Mouse (Mus musculus) kidney, adult 8-10 months (tissue): ENCODE measurements at regions not wholly inside any gene's neighbourhood (a gene's known extent, or its start where the extent isn't known, plus 50 kb on each side); places are given as distances from the start of the nearest gene placed in this dataset.
"Not testable (repeated sequence)": the region's sequence is repeated elsewhere in the genome, so short reads cannot be mapped to it uniquely, and the experiment has no call there.

ENCODE experiments used
- DNase-seq, 2 experiments: peaks; one replicate each; pipeline ENCODE4 v3.0.0; 2022

DNA sequence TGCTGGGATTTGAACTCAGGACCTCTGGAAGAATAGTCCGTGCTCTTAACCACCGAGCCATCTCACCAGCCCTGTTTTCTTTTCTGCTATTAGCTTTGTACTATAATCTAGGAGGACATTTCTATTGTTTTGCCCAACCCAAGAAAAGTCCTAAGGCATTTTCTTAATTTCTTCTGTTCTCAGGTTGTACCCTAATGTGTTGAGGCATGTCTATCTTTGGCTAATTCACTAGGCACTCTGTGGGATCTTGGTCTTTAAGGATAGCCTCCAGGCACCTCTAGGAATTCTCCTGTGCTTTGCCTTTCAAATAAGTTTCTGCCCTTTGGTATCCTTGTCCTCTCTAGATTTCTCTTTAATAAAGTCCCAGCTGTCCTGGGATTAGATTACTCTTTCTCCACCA, 214.6 kb upstream of the Sesn3 start:
- DNase-seq = no peak

DNA sequence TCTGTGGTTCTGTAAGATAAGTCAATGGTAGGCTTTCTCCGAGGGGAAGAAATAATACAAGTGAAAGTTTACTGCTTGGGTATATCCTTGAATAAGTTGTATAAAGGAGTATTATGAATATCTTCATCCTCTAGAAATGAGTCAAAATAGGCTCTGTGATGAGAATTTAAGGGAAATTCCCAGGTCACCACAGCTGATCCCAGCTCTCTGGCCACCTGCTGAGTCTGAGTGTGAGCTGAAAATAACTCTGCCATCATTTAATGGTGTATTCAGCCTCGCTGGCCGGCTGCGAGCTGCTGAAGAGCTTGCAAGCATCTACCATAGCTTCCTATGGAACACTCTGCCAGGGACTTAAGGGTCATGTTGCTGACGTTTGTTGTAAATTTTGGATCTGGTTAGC, 213.5 kb upstream of the Sesn3 start:
- DNase-seq = no peak

DNA sequence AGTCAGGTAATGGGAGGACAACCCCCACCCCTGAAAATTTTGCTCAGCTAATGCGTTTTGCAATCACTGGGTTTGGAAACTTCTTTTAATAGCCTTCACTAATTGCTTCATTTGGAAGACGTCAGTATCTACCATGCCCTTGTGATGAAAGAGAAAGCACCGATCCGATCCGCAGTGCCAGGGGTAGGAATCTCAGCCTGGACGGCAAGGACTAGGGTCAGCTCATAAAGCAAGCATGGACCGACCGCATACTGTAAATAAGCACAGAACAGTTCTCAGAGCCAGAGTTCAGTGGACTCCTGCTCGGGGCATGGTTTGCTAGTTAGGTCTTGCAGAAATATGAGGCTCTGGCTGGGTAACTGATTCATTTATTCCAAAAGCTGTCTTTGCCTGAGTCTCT, 213.0 kb upstream of the Sesn3 start:
- peak; percentile 42 to 55 for DNase-seq

DNA sequence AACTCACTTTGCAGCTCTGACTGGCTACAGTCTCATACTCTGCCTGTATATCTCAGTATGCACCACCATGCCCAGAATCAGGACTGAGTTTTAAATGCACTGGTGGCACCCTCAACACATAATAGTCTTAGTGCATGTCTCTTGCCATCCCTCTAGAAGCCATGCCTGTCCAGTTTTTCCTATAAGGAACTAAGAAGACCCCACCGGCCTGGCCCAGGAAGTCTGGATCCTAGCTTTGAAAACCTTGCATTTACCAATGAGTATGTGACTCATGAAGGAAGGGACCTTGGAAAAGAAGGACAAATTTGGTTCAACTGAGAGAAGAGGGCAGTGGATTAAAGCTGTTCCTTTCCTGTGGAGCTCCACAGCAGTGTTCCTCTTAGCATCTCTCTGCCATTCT, 212.2 kb upstream of the Sesn3 start:
- DNase-seq = no peak

DNA sequence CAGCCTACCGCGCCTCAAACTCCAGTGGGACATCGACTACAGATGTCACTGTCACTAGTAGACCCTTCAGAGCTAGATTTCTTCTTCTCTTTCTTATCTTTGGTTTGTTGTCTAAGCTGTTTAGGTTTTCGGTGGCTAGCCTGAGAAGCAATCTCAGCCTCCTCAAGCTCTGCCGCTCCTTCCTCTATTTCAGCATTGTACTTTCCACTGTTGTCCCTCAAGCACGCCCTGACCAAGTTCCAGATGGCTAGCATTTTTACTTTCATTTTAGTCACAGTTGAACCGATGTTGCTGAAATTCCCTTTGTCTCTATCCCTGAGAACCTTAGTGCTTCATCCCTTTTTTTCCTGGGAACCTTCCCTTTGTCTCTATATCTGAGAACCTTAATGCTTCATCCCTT, 208.1 kb upstream of the Sesn3 start:
- DNase-seq = not testable (repeated sequence)

DNA sequence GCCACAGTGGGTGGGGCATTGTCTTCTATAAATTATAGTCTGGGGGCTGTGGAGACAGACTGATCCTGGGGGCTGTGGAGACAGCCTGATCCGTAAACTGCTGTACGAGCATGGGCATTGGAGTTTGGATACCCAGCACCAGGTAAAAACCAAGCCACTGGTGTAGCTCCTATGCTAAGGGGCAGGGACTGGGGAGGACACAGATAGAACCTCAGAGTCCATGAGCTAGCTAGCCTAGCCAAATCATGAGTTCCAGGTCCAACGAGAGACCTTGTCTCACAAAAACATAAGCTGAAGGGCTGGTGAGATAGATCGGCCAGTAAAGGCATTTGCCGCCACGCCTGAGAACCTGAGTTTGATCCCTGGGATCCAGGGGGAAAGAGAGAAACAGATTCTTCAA, 205.8 kb upstream of the Sesn3 start:
- no peak for DNase-seq

DNA sequence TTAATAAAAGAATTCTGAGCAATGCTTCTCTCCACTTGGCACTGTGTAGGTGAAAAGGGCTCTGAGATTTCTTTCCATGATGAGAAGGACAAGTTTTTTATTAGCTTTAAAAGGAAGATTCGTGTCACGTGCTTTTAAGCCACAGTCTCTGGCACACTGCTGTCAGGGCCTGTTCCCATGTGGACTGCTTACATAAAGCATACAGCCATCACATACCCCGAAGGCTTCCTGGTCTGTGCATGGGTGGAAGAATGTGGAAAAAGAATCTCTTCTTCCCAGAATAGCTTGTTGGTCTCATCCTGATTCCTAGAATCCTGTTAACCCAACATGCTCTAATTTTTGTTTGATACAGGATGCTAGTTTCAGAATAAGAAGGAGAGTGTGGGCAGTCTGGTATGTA, 205.1 kb upstream of the Sesn3 start:
- no peak for DNase-seq

DNA sequence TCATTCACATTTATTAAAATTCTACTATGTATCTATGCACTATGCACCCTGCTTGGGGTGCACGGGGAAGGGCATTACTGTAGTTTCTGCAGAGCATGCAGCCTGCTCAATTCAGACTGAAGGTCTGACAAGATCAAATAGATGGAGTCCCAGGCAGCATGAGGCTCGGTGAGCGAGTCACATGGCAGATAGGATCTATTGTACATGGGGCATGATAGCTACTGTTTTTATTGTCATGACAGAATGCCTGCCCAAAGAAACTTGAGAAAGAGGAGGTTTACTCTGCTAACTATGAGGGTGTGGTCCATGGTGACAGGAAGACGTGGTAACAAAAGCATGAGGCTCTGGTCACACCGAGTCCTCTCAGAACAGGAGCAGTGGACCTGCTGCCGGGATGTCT, 203.1 kb upstream of the Sesn3 start:
- DNase-seq = no peak

DNA sequence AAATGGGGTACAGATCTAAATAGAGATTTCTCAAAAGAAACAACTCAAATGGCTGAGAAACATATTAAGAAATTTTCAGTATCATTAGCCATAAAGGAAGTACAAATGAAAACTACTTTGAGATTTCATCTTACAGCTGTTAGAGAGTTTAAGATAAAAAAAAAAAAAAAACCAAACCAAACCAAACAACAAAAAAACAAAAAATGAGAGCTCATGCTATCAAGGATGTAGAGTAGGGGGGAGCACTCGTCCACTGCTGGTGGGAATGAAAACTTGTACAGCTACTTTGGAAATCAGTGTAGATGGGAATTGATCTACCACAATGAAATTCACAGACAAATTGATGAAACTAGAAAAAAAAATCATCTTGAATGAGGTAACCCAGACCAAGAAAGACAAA, 201.9 kb upstream of the Sesn3 start:
- DNase-seq = no peak

DNA sequence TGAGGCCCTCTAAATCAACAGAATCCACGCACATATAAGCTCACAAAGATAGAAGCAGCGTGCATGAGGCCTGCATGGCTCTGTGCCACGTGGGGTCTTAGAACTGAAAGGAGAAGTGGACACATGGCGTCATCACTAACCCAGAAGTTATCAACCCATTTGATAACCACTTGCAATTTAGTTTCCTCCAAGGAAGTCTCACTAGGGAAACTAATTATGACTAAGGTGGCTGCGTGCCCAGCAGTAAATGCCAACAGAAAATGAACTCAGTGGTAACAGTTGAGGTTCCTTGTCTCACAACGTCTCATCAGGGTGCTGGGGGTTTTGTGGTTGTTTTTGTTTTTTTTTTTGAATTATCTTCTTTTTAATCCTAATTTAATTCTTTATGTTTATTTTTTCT, 200.6 kb upstream of the Sesn3 start:
- DNase-seq = no peak

DNA sequence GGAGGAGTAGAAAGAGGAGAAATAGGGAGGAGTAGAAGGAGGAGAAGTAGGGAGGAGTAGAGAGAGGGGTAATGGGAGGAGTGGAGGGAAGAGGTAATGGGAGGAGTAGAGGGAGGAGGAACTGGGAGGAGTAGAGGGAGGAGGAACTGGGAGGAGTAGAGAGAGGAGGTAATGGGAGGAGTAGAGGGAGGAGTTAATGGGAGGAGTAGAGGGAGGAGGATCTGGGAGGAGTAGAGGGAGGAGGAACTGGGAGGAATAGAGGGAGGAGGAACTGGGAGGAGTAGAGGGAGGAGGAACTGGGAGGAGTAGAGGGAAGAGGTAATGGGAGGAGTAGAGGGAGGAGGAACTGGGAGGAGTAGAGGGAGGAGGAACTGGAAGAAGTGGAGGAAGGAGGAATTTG, 200.0 kb upstream of the Sesn3 start:
- not testable (repeated sequence) for DNase-seq

DNA sequence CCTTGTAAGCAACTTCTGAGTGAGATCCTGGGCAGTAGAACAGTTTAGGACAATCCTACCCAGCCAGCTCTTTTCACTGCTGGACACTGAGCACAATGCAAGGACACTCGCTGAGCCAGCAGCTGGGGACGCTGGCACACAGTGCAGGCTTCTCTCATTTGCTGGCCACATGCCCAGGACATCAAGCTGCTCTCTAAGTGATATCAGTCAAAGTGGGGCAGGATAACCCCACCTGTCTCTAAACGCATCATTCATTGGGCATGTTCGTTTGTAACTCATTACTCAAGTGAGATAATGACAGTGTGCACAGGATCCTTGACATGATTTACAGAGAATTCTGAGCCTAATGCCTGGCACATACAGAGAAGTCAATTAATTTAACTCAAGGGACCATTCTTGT, 199.4 kb upstream of the Sesn3 start:
- DNase-seq = peak; percentile 23 to 31

DNA sequence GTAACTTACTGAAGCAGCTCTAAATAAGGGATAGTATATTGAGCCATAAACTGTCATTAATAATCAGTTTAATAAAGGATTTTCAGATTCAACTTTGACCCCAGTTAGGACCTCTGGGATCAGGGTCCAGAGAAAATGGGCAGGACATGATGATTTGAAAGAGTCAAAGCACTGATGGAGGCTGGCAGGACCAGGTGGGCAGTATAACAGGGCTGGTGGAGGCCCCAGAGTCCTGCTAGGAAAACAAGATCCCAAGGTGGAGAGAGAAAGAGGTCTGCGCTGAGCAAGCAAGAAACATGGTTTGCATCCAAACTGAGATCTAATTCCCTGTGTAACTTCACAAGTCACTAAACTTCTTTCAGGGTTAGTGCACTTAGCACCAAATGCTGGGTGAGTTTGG, 199.0 kb upstream of the Sesn3 start:
- DNase-seq = no peak

DNA sequence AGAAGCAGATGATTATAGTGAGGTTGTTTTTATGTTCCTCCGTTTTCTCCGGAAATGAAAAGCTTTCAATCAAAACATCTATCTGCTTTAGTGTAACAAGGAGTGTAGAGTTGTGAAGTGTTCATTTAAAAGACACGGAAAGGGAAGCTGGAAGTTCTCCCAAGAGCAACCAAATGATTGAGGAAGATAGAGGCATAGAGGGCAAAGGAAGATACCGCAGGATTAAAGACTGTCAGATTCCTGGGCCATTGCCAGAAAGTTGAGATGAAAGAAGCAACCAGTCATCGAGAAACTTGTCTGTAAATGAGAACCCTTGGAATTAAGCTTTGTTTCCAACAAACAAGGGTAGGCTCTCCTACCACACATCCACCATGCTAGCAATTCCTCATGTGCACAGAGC, 198.1 kb upstream of the Sesn3 start:
- no peak for DNase-seq

DNA sequence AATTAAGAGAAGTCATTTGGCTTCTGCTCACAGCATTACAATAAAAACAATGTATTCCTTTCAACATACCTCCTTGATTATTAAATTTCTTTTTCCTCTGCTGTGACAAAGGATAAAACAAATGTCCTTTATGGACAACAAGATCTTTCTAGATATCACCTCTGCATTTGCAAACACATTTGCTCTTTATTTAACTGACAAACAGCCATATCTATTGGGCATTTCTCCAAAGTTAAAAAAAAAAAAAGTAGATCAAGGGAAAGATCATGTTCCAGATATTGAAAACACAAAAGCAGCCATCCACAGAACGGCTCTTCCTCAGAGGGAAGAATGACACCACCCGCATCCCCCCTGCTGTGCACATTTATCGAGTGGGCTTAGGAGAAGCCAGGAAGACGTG, 193.7 kb upstream of the Sesn3 start:
- no peak for DNase-seq

DNA sequence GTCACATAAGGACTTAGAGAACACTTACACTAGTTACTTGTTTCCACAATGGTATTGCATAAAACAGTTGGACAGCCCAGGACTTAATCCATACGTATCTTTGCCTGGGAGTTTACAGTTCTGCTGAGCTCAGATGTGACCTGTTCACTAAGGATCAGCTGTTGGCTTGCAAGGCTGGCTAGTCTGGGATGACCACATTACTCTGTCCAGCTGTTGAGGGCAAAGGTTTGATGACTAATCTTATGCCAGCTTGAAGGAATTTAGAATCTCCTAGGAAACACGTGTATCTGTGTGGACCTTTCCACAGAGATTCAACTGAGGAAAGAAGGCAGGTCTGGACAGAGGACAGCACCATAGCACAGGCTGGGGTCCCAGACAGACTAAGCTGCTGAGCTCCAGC, 188.7 kb upstream of the Sesn3 start:
- DNase-seq = peak; percentile 11 to 45

DNA sequence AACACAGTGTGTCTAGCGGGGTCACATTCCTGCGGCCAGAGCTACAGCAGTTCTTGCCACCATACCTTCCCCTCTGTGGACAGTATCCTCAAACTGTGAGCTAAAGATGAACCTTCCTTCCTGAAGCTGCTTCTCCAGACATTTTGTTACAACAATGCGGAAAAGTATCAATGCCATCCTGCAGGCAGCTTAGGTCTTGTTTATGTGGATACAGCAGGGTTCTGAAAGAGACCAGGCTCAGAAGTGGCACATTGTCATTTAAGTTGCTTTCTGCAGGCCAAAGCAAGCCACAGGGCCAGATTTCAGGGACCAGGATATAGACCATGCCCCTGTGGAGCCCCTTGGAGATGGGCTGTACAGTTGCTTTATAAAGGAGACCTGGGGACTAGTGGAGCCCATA, 188.3 kb upstream of the Sesn3 start:
- DNase-seq = no peak

DNA sequence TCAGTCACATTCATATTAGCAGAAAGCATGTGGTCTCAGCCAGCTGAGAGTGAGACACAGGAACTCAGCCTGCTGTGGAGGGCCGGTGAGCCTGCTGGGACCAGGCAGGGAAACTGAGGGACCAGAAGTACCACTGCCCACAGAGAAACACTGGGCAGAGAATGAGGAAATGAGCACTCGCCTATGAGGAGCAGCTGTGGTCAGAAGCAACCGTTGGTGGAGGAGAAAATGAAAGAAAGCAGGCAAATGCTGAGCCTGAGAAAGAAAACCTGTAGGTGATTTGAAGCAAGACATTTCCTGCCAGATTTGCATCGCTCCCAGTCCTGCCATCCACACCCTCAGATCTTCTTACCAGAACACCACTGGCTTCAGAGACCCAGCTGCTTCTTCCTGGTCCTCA, 187.0 kb upstream of the Sesn3 start:
- no peak for DNase-seq

DNA sequence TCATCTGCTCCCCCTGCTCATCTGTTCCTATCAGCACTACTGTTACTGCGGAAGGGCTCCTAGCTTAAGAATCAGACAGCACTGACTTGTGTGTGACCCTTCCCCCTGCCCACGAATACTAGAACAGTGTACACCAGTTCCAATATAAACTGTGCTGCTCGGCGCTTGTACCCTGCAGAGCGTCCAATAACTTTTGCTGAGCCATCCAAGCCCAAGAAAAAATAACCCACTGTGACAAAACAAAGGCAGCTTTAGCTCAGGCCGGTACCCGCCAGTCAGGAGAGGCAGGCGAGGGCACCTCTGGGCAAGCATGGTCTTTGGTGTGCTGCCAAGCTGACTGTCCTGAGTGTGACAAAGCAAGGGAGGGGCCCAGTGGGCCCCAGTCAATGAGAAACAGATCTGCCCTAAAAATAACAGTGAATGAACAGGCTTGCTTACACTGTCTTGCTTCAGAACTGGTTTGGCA, 185.0 kb upstream of the Sesn3 start:
- DNase-seq = peak; percentile 27 to 33

DNA sequence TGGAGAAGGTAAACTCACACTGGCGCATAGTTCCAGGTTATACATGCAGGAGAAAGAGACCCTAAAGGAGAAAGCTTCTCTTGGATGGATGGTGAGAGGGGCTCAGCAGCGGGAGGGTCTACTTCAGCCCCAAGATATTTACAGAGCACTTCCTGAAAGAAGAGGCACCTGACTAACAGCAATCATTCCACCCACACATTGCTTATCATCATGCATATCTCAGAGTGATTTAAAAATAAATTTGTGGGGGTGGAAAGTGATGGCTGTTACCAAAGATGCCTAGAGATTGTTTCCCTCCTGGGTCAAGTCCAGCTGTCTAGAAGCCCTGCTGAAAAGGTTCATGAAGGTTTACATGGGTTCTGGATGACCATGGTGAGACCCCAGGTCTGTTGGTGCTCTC, 184.4 kb upstream of the Sesn3 start:
- no peak for DNase-seq

DNA sequence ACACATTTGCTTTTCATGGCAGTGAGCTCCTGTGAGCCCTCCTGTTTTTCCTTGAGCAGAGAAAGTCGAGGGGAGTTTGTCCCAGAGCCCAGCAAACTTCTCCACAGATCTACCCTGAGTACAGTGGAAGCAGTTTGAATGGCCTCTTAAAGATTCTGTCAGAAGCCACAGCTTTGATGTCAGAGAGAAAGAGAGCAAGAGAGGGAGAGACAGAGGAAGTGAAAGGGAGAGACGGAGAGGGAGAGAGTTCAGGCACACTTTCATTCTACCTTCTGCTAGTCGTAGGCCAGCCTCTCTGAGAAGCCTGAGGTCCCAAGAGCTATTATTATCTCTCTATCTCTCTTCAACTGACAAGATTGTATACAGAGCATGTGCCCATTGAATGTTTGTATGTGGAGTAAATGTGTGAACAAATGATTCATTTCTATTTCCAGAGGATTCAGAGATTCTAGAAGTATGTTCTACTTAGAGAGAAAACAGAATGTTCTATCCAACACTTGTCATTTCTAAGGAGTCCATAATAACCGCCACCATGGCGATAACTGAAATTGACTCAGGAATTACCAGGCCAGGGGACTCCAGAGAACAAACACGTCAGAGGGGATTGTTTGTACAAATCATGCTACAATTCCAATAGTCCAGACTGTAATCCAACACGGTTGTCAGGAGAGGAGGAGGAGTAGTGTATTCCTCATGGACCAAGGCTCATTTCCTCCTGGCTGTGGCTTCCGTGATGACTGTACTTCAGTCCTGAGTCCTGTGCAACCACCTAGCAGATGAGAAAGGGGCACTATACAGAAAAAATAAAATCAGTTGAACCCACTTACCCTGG, 183.6 kb upstream of the Sesn3 start:
- no peak for DNase-seq

DNA sequence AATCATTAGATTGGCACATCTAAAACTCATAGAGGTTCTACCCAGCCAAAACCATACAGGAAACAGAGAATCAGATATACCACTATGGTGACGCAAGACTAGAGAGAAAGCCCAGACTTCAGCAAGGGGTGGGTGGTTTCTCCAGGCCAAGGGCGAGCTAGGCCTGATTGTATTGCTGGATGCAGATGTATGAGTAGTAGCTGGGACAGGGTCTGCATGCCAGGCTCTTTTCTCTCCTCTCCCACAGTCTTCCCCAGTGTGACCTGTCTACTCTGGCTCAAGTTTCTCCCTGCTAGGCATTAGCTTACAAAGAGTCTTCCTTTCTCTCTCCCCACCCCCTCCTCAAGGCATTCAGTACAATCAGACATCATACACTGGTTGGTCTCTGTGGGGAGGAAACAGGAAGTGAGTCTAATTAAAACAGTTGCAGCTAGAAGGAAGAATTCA, 181.8 kb upstream of the Sesn3 start:
- DNase-seq = no peak

DNA sequence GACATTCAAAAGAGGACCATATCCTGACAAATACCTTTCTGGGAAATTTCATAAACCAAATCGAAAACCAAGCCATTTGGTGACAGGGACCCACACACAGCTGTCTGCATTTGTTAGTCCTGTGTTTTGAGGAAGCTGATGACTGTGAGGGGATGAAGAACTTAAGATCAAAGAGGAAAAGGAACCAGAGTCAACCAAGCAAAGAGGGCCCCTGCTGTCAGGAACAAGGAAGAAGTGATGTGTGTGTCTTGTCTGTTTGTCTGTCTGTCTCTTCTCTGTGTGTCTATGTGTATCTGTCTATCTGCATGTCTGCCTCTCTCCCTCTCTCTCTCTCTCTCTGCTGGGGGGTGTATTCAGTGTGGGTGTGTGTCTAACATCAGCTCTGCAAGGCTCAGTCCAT, 171.3 kb upstream of the Sesn3 start:
- DNase-seq = no peak

DNA sequence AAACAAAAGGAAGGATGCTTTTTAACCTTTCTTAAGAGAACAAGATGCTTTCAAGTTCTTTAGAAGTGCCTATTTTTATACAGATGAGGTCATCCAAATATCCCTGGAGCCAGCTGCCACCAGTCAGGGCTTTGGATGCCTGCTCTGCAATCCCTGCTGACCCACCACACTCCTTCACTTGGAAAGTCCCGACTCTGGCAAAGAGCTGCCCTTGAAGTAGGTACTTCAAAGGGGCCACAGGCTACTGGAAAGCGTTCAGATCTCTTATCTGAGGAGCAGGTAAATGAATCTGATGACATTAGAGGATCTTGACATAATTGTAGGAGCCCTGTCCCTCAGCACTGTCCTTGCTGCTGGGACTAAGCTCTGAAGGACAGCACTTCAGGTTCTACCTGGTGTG, 169.9 kb upstream of the Sesn3 start:
- DNase-seq = no peak

DNA sequence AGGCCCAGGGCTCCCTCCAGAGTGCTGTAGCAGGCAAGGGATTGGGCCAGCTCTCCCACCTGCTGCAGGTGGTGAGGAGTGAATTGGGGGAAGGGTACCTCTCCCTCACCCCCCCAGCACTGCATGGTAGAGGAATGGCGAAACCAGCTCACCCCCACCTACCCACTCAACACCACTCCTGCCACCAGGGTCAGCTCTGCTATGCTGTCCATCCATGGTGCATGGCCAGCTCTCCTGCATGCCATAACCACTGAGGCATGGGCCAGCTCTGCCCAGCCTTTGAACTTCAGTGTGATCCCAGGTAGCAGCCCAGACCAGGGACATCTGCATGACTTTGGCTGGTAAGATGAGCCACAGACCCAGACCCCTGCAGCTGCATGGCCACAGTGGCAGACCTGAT, 168.5 kb upstream of the Sesn3 start:
- DNase-seq = no peak
